16 mouse cellular contexts compared by ENCODE assay signal in the genomic region with DNA sequence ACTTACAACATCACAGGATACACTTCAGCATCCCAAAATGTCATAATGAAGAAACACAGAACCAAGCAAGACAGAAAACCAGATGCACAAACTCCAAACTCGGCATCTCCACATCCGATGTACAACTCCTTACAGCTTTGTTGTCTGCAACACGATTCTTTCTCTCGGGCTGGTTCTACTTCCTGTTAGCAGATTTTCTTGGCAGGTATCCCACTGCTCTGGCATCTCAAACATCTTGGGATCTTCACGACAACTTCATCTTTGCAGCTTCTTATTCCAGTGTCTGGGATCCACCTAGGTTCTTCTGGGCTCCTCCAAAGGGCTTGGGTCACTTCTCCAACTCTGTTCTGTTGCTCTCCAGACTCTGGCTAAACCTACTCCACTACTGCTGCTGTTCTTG.
"Had no signal": no experiment of that assay in that cellular context is flagged by ENCODE, and none has a peak within 500 bp of the region (broad histone marks: within the 10 kb centered on the region; RNA-seq: fewer than 3 reads in every experiment).

No protein-coding gene starts in this region.

- H3K9me3 ChIP-seq: limb, embryonic 12.5 days; liver, embryonic 15.5 days; lung, embryonic 15.5 days; midbrain, embryonic 12.5 days; neural tube, embryonic 13.5 days had no signal

- ATAC-seq: midbrain, embryonic 16.5 days had no signal

- H3K4me1 ChIP-seq: limb, embryonic 12.5 days; liver, embryonic 15.5 days; lung, embryonic 15.5 days; midbrain, embryonic 12.5 days had no signal

- H3K27ac ChIP-seq: limb, embryonic 12.5 days; liver, embryonic 15.5 days; lung, embryonic 15.5 days; macrophage; midbrain, embryonic 12.5 days; neural tube, embryonic 13.5 days had no signal

- H3K9ac ChIP-seq: limb, embryonic 12.5 days; liver, embryonic 15.5 days; lung, embryonic 15.5 days; midbrain, embryonic 12.5 days; neural tube, embryonic 13.5 days had no signal

- H3K27me3 ChIP-seq: limb, embryonic 12.5 days; liver, embryonic 15.5 days; lung, embryonic 15.5 days; midbrain, embryonic 12.5 days; neural tube, embryonic 13.5 days had no signal

- H3K36me3 ChIP-seq: limb, embryonic 12.5 days; liver, embryonic 15.5 days; lung, embryonic 15.5 days; midbrain, embryonic 12.5 days; neural tube, embryonic 13.5 days had no signal

- DNase-seq: kidney, adult 11 months; layer of hippocampus, adult 9-11 months; layer of hippocampus, postnatal 36 days; liver; retina, postnatal 1 day; right cerebral cortex, postnatal 4 days; spleen, adult 18-20 months; thymus, adult 18-20 months; thymus, postnatal 14 days had no signal

- H3K4me3 ChIP-seq: limb, embryonic 12.5 days; liver, embryonic 15.5 days; lung, embryonic 15.5 days; midbrain, embryonic 12.5 days; neural tube, embryonic 13.5 days had no signal

- H3K4me2 ChIP-seq: limb, embryonic 12.5 days; liver, embryonic 15.5 days; lung, embryonic 15.5 days; midbrain, embryonic 12.5 days; neural tube, embryonic 13.5 days had no signal
